Mouse (Mus musculus) cerebellum, postnatal 25 days (tissue): ENCODE measurements around the gene 1700028J19Rik.
"Not testable (repeated sequence)": the region's sequence is repeated elsewhere in the genome, so short reads cannot be mapped to it uniquely, and the experiment has no call there.

Source experiments
- DNase-seq, 2 experiments: peaks; one replicate each; pipeline ENCODE4 v3.0.0; 2021; ENCODE audit warnings: mixed read lengths in 2 of 2

Gene 1700028J19Rik

DNA sequence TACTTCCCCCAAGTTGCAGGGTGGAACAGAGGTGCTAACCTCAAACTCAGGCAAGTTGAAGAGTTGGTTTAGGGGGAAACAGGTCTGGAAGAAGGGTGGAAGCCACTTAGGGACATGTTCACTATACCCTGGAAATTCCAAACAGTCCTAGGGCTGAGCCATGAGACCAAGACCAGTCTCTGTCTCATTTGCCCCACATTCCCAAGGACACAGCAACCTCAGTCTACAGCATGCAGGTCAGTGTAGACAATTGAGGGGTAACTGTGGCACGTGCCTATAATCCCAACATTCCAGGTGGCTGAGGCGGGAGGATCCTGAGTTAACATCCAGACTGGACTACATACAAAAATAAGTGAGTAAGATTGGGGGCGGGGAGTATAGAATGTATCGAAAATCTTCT lies 2.8 kb upstream of the 1700028J19Rik start:
- no peak for DNase-seq

GRCm38 (mm10) chr7:44247971-44248370 lies 1.5 kb upstream of the 1700028J19Rik start:
- DNase-seq = no peak

- no peak for DNase-seq
Measured at GRCm38 (mm10) chr7:44246984-44247470, 532 bp upstream of the 1700028J19Rik start.

GRCm38 (mm10) chr7:44244080-44244479 lies 2.4 kb downstream of the 1700028J19Rik start:
- DNase-seq = no peak

GRCm38 (mm10) chr7:44241163-44241562 lies 5.3 kb downstream of the 1700028J19Rik start:
- no peak for DNase-seq

GRCm38 (mm10) chr7:44240712-44241111 lies 5.8 kb downstream of the 1700028J19Rik start:
- no peak for DNase-seq

DNA sequence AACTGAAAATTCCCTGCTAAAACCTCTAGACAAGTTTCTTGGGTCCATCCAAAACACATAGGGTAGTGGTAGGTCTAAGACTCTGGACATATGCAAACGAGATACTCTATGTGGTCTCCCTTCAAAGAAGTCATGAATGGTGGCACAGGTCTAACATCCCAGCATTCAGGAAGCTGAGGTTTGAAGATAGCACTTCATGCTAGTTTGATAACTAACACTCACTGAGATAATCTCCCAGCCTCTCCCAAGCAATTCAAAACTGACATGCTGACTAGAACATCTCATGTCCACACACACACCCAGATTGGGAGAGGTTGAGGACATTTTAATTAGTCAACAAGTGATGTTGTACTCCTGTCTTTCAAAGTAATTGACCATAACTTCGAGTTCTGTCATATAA lies 6.6 kb downstream of the 1700028J19Rik start:
- no peak for DNase-seq

GRCm38 (mm10) chr7:44235909-44236308 lies 10.6 kb downstream of the 1700028J19Rik start, which contains the start of gene Gm36864:
Gene Gm36864, plus strand, starts transcription at chr7:44236177.
- DNase-seq = no peak

DNA sequence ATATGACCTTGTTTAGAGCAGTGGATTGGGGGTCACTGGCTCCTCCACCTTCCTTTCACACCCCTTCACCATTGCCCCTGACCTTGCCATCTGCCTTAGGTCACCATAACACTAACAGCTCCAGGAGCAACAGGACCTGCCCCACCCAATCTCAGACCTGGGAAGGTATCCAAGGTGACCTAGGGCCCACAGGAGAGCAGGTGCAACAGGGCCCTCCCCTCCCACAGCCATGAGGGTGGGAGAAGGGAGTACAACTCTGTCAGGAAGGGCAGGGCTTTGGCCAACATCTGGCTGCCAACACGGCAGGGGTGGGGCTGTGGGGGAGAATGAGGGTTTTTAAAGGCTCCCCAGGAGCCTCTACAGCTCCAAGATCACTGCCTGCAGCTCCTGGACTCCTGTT lies 21.4 kb downstream of the 1700028J19Rik start, which contains the start of gene Klk1:
Gene Klk1 (plus strand): TSS at position 285 of the 400 bp plus-strand sequence.
- DNase-seq = no peak

GRCm38 (mm10) chr7:44222335-44222734 lies 24.2 kb downstream of the 1700028J19Rik start:
- DNase-seq = not testable (repeated sequence)

DNA sequence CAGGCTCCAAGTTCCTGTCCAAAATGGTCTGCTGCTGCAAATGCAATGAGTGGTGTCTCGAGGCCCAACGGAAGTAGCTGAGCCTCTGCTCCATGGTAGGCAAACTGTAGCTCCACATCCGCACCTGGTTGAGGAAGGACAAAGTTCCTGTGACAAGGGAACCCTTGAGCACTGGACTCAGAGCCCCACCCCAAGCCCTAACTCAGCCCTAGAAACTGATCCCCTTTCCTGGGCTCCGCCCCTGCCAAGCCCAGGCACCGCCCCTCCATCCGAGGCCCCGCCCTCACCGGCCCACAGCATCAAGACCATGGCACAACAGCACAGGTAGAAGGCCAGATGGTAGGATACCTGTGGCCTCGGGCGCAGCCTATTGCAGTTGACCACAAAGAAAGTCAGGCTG lies 24.9 kb downstream of the 1700028J19Rik start:
- DNase-seq = not testable (repeated sequence)

DNA sequence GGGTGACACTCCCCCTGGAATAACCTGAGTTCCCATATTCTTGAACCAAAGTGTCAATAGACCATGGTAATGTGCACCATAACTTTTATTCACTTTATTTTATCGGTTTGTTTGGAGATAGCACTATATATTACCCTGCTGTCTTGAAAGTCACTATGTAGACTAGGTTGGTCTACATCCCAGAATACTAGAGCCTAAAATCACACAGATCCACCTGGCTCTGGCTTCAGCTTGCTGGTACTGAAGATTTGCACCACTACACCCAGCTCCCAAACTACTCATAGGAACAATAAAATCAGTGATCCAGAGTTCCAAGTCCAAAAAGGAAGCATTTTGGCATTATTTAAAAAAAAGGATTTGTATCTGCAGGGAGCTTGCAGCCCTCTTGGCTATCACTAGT lies 30.9 kb downstream of the 1700028J19Rik start, which contains the start of gene Klk1b5:
Gene Klk1b5 (plus strand): TSS at position 301 of the 400 bp plus-strand sequence.
- no peak for DNase-seq

DNA sequence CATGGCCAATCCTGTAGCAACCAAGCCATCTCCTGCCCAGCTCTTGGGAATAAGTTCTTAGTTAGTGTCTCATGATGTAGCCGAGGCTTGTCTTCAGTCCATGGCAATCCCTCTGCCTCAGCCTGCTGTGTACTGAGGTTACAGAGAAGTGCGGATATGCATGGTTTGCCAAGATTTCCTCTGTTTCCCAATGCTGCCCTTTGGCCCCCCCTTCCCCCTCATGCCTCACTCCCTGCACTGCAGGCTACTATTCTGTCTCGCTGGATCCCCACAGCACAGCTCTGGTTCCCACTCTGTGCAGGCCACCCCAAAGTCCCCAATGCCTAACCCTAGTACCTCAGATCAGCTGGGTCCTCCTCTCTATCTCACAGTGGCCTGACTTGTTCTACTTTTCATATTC lies 38.2 kb downstream of the 1700028J19Rik start:
- no peak for DNase-seq

GRCm38 (mm10) chr7:44207135-44207534 lies 39.4 kb downstream of the 1700028J19Rik start, which contains the start of gene Klk1b4:
Gene Klk1b4, plus strand, starts transcription at chr7:44207435.
- not testable (repeated sequence) for DNase-seq

- no peak for DNase-seq
Measured at GRCm38 (mm10) chr7:44197891-44198290, 48.6 kb downstream of the 1700028J19Rik start, which contains the start of gene Klk1b3. Gene Klk1b3, plus strand, starts transcription at chr7:44198191.

DNA sequence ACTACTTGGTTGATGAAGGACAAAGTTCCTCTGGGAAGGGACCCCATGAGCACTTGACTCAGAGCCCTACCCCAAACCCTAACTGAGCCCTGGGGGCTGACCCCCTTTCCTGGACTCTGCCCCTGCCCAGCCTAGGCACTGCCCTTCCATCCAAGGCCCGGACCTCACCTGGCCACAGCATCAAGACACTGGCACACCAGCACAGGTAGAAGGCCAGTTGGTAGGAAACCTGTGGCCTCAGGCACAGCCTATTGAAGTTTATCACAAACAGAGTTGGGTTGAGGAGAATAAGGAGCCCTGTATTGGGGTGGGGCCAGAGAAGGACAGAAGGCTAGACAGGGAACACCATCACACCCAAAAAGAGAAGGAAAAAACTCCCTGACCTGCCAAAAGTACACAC lies 53.0 kb downstream of the 1700028J19Rik start:
- DNase-seq = not testable (repeated sequence)

DNA sequence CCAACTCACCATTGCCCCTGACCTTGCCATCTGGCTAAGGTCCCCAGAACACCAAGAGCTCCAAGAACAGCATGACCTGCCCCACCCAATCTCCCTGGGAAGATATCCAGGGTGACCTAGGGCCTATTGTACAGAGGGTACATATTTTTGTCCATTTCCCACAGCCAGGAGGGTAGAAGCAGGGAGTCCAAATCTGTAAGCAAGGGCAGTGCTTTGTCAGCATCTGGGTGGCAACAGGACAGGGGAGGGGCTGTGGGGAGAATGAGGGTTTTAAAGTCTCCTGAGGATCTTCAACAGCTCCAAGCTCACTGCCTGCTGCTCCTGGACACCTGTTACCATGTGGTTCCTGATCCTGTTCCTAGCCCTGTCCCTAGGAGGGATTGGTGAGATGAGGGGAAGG lies 58.6 kb downstream of the 1700028J19Rik start, which contains the start of gene Klk1b24:
Gene Klk1b24 (plus strand): TSS at position 301 of the 400 bp plus-strand sequence.
- DNase-seq = not testable (repeated sequence)

- DNase-seq = not testable (repeated sequence)
Measured at GRCm38 (mm10) chr7:44186516-44186915, 60.0 kb downstream of the 1700028J19Rik start.
